Mouse (Mus musculus) lung, embryonic 15.5 days (tissue): ENCODE data around the gene Rbms3. TPM values are rescaled to one million over a fixed set of nuclear protein-coding genes. Genes with fewer than 3 reads are reported as not detected.
A peak's percentile ranks its signal among the peaks of the same experiment; 100 is the strongest.

Source experiments
- ATAC-seq: fragments of 200-750 bp; cut with Nextera tagmentation; 2 replicates; pipeline ENCODE4 v1.8.0; 2017; ENCODE audit warnings: moderate number of reproducible peaks, borderline replicate concordance; ENCODE audit not compliant: low FRiP score, low TSS enrichment; ENCODE audit errors: extremely low read depth
- H3K27ac ChIP-seq: fragments of 300-500 bp; sonication (generic); 2 replicates; pipeline ENCODE4 v1.5.1; 2015; ENCODE audit warnings: moderate library complexity, mild to moderate bottlenecking, inconsistent platforms
- H3K27me3 ChIP-seq: fragments of 300-500 bp; sonication (generic); 2 replicates; pipeline ENCODE4 v1.6.1; 2015; ENCODE audit warnings: inconsistent platforms
- H3K36me3 ChIP-seq: fragments of 300-500 bp; sonication (generic); 2 replicates; pipeline ENCODE4 v1.6.1; 2015; ENCODE audit warnings: inconsistent platforms
- H3K4me1 ChIP-seq: fragments of 300-500 bp; sonication (generic); 2 replicates; pipeline ENCODE4 v1.6.1; 2015; ENCODE audit warnings: inconsistent platforms
- H3K4me2 ChIP-seq: fragments of 300-500 bp; sonication (generic); 2 replicates; pipeline ENCODE4 v1.6.1; 2015; ENCODE audit warnings: inconsistent platforms, mild to moderate bottlenecking, moderate library complexity
- H3K4me3 ChIP-seq: fragments of 300-500 bp; sonication (generic); 2 replicates; pipeline ENCODE4 v1.5.1; 2015; ENCODE audit warnings: mild to moderate bottlenecking, inconsistent platforms
- H3K9ac ChIP-seq: fragments of 300-500 bp; sonication (generic); 2 replicates; pipeline ENCODE4 v1.6.1; 2015; ENCODE audit warnings: inconsistent platforms
- H3K9me3 ChIP-seq: fragments of 300-500 bp; sonication (generic); 2 replicates; pipeline ENCODE4 v1.6.1; 2016; ENCODE audit warnings: inconsistent platforms
- WGBS: fragments of 180-500 bp; shearing (Covaris S2); methylation state at CpG from one replicate; pipeline ENCODE4 v1.1.7; 2015; 5-methylcytosine and 5-hydroxymethylcytosine counted together
- polyA plus RNA-seq: library from polyadenylated mRNA; unstranded; fragments of >200 nt; fragmentation: Nextera tagmentation; extraction: Ambion mirVana; gene quantifications from 2 replicates; pipeline ENCODE4 v1.2.1, GENCODE M21; 2015

The Rbms3 gene
- polyA plus RNA-seq, 1 experiment from 2014 or later, result 105 TPM

DNA sequence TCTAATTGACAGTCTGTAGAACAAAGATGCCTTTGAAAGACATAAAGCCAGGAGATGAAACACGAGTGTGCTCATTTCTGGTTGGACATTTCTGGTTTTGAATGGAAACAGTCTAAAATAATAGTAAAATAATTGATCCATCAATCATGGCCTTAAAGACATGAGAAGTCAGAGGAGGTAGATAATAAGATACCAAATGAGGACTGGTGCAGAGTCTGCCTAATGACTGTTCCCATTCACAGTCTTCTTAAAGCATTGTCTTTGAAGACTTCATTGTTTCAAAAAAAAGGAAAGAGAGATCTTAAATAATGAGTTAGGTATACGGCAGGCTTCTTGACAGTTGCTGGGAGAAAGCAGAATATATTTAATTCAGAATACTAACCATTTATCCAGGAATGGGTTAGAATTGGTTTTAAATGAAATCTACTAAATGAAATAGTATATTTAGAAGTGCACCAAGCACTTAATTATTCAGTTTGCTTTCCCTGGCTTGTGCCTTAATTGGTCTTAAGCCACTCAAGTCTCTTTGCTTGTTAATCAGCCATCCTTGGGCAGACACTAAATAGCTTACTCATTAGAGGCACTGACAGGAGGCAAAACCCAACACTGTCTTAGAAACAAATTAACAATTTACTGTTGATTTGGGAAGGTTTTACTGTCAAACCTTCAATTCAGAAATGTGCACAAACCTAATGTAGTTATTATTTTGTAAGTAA is 834.3 kb downstream of the Rbms3 start:
- Histone ChIP-seq H3K9me3 (no peaks in the 10 kb centered on the region), H3K4me2 (no peak overlapping the region), H3K27me3 (no peaks in the 10 kb centered on the region), H3K9ac (no peak overlapping the region), H3K4me3 (no peak overlapping the region), H3K27ac (no peak overlapping the region), H3K36me3 (peaks cover 7% of the 10 kb centered on the region; the same call in 1 of the 2 replicates), H3K4me1 (no peaks in the 10 kb centered on the region)
- no peak for ATAC-seq
- 76% methylated on average over 2 of the region's 2 CpGs for WGBS

DNA sequence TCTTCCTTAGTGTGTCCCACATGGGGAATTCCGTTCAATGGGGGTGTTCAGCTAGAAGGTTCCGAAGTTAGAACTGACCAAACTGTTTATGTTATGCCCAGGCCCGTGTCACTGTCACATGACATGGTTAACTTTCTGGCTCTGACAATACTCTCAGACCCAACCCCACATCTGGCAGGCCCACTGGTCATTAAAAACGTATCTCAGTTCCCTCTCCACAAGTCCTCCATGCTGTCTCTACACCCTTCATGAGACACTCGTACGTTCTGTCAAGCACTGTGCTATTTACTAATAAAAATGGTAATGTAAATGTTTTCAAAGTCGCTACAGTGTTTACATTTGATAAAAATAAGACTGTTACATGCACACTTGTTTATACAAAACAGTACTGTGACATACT is 837.9 kb downstream of the Rbms3 start:
- WGBS, result 39% methylated on average over 7 of the region's 7 CpGs
- no peak overlapping the region for H3K27ac ChIP-seq
- H3K9me3 ChIP-seq, result no peaks in the 10 kb centered on the region
- peak; percentile 76; the same call in 1 of the 2 replicates for ATAC-seq
- H3K4me1 ChIP-seq, result no peaks in the 10 kb centered on the region
- H3K9ac ChIP-seq, result no peak overlapping the region
- no peak overlapping the region for H3K4me2 ChIP-seq
- no peak overlapping the region for H3K4me3 ChIP-seq
- peaks cover 4% of the 10 kb centered on the region; the same call in 1 of the 2 replicates for H3K36me3 ChIP-seq
- no peaks in the 10 kb centered on the region for H3K27me3 ChIP-seq

DNA sequence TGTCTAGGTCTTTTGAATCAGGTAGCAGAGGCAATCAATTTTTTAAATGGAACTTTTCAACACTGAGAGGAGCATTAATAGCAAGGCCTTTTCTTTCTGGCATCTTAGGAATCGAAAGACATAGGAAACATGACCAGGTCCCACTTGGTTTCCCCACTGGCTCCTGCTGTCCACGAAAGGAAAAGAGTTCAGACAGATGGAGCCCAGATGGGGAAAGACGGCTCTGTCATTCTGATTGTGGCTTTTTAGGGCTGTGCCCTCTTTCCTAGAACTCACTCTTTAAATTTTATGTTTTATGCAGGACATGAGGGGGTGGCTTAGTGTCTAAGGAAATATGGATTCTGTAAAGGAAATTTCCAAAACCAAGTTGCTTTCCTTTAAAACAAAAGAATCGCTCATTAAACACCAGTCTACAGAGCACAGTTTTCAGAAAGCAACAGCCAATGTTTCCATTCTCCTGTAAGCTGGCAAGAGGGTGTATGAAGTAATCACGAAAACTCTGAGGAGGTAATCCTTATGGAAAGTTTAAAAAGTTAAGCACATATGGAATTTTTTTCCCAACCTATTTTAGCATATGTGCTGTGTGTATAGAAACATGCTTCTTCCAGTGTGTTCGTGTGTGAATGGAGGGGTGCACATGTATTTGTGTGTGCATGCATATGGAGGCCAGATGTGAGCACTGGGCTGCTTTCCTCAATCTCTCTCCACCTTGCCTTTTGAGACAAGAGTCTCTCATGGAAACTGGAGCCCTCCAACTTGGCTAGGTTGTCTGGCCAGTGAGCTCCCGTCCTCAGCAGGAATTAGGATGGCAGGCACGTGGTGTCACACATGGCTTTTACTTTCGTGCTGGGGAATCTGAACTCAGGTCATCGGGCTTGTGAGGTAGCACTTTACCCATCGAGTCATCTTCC is 843.3 kb downstream of the Rbms3 start:
- H3K4me3 ChIP-seq, result no peak overlapping the region
- no peaks in the 10 kb centered on the region for H3K27me3 ChIP-seq
- H3K9ac ChIP-seq, result no peak overlapping the region
- no peaks in the 10 kb centered on the region for H3K9me3 ChIP-seq
- 79% methylated on average over 11 of the region's 11 CpGs for WGBS
- no peaks in the 10 kb centered on the region for H3K36me3 ChIP-seq
- no peak overlapping the region for H3K4me2 ChIP-seq
- no peak overlapping the region for H3K27ac ChIP-seq
- no peak for ATAC-seq
- H3K4me1 ChIP-seq, result no peaks in the 10 kb centered on the region

DNA sequence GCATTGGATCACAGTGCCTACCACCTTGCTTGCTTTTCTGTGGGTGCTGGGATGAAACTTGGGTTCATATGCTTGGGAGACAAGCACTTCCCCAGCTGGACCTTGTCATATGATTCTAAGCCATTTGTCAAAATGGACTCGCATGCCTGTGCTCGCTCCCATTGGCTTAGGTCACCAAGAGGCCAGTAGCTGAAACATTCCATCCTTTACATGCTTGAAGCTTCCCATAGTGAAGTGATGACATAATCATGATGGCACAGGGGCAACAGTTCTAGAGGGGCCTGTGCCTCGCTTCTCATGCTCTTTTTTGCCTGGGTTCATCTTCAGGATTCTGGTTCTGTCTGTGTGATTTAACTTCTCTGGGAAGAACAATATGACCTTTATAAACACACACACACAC is 857.9 kb downstream of the Rbms3 start:
- Histone ChIP-seq H3K36me3 (no peaks in the 10 kb centered on the region), H3K4me3 (no peak overlapping the region), H3K27me3 (no peaks in the 10 kb centered on the region), H3K9me3 (no peaks in the 10 kb centered on the region), H3K4me2 (no peak overlapping the region), H3K27ac (no peak overlapping the region), H3K4me1 (0 out of 2 replicates have a peak, but pooled peaks cover 6% of the 10 kb centered on the region), H3K9ac (no peak overlapping the region)
- WGBS, result 44% methylated on average over 3 of the region's 3 CpGs
- ATAC-seq, result no peak

DNA sequence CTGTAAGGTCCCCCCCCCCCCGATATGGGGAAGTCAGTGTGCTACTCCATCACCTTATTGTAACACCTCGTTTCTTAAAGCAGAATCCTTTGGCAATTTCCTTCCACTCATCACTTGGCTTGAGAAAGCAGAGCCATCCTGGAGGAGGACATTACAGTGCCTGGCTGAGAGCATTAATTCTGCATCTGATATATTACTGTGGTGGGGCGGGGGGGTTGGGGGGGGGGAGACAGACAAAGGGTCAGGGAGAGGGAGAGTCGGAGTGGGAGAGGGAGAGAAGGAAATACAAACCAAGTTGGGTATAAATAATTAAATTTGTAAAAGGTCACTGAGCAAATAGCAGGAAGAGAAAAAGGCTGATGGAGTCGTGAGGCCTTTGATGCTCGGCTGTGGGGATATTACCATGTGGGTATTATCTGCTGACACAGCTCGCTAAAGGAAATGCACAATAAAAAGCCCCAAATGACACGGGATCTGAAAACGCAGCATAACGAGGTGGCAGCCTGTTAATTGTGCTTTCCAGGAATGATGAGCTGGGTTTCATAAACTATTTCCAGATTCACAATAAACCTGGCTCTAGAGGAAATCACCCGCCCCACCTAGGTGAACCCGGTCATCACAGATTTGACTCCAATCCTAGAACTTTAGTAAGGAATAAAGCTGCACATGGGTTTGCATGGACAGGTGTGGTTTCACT is 860.2 kb downstream of the Rbms3 start:
- 40% methylated on average over 12 of the region's 12 CpGs for WGBS
- Histone ChIP-seq H3K4me2 (no peak overlapping the region), H3K27ac (no peak overlapping the region)

DNA sequence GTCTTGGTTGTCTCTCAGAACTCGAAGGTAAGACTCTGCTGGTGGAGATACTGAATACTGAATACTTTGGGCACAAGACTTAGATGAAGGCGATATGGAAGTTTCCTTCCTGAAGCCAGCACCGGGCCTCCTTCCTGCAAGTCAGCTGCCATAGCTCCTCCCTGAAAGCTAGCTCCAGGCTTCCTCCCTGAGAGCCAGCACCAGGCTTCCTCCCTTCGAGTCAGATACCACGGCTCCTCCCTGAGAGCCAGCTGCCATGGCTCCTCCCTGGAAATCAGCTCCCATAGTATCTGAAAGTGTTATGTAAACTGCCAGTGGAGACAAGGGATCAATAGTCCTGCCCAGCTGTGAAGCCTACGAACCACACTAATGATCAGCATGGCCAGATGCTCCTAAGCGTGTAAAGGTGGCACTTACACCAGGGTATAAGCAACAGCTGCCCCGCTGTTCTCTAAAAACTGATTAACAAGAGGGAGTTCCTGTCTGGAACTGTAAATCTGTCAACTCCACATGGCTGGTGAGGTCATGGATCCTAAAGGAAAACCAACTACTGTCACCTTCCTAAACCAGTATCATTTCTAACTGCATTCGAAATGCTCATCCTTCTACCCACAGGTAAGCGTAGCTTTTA is 867.2 kb downstream of the Rbms3 start:
- peak overlapping the region; percentile 35; the same call in 1 of the 2 replicates for H3K27ac ChIP-seq
- no peaks in the 10 kb centered on the region for H3K27me3 ChIP-seq
- peak; percentile 39; the same call in 1 of the 2 replicates for ATAC-seq
- H3K9me3 ChIP-seq, result no peaks in the 10 kb centered on the region
- H3K36me3 ChIP-seq, result no peaks in the 10 kb centered on the region
- H3K9ac ChIP-seq, result no peak overlapping the region
- no peak overlapping the region for H3K4me2 ChIP-seq
- WGBS, result 54% methylated on average over 10 of the region's 10 CpGs
- H3K4me1 ChIP-seq, result no peaks in the 10 kb centered on the region
- H3K4me3 ChIP-seq, result no peak overlapping the region

More for the DNA sequence above, 860.2 kb downstream of the Rbms3 start:
- Histone ChIP-seq H3K9ac (no peak overlapping the region), H3K27me3 (no peaks in the 10 kb centered on the region), H3K36me3 (no peaks in the 10 kb centered on the region), H3K9me3 (no peaks in the 10 kb centered on the region), H3K4me3 (no peak overlapping the region), H3K4me1 (0 out of 2 replicates have a peak, but pooled peaks cover 6% of the 10 kb centered on the region)
- no peak for ATAC-seq

DNA sequence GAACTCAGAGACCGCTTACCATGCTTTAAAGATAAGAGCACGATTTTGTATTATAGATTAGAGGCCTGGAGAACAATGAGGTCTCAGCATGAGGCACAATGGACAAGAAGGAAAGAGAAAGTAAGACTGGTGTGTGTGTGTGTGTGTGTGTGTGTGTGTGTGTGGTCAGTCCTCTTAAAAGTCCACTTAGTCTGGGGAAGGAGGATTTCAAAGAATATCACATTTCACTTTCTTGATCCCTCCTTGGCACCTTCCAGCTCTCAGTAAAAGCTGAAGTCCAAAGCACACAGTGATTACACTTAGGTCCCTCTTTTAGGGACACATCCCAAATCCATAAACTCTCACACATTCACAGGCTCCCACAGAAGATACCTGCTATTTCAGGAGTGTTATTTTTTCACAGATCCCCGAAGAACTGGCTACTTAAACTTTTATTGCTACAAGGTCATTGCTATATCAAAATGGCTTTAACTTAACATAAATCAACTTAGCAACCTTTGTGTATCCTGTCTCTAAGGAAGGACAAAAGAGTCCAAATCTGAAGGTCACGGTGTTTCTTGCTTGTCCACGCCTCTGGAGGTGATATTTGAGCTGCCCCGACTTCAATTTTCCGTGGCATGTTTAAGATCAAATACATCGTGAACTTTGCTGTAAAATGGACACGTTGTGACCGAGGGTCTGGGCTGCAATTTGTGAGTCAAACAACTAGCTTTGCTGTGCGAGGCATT is 880.7 kb downstream of the Rbms3 start:
- Histone ChIP-seq H3K27me3 (no peaks in the 10 kb centered on the region), H3K36me3 (no peaks in the 10 kb centered on the region; the same call in 1 of the 2 replicates), H3K4me1 (peaks cover 3% of the 10 kb centered on the region; the same call in 1 of the 2 replicates), H3K4me3 (no peak overlapping the region), H3K9me3 (no peaks in the 10 kb centered on the region), H3K9ac (no peak overlapping the region), H3K27ac (peak overlapping the region; percentile 21; the same call in 1 of the 2 replicates), H3K4me2 (no peak overlapping the region)
- no peak for ATAC-seq
- 33% methylated on average over 11 of the region's 11 CpGs for WGBS

DNA sequence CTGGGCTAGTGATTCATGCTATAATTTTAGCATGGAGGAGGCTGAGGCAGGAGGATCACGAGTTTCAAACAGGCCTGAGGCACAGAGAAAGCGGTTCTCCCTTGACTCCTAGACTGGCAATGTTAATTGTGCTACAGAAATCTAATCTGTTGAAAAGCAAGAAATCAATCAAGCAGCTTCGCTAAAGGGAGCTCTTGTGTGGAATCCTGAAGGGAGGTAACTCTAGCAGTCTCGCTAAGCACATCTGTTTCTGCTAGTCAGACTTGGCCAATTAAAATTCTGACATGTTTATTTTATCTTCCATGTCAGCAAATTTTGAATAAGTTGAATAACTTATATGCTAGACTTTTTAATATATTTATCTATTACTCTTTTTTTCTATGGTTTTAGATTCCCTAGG is 881.4 kb downstream of the Rbms3 start:
- H3K27ac ChIP-seq, result no peak overlapping the region
- WGBS, result 62% methylated on average over 4 of the region's 4 CpGs

DNA sequence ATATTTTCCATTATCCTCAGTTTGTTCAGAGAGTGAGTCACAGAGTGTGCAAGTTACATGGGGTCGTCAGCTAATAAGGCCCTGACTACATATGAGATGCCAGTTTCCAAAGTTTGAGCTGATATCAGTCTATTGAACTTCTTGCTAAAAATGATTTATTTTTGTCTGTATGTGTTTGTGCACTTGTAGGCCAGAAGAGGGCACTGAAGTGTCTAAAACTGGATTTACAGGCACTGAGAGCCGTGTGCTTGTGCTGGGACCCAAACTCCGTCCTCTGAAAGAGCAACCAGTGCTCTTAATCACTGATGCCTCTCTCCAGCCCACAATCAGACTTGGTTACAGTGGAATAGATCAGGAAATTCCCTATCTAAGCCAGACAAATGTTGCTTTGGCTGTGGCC is 882.8 kb downstream of the Rbms3 start:
- no peaks in the 10 kb centered on the region for H3K9me3 ChIP-seq
- WGBS, result 76% methylated on average over 3 of the region's 3 CpGs
- ATAC-seq, result no peak

More for the DNA sequence above, 881.4 kb downstream of the Rbms3 start:
- peaks cover 3% of the 10 kb centered on the region; the same call in 1 of the 2 replicates for H3K4me1 ChIP-seq
- H3K27me3 ChIP-seq, result no peaks in the 10 kb centered on the region
- H3K4me3 ChIP-seq, result no peak overlapping the region
- no peaks in the 10 kb centered on the region; the same call in 1 of the 2 replicates for H3K36me3 ChIP-seq
- H3K9ac ChIP-seq, result no peak overlapping the region
- no peaks in the 10 kb centered on the region for H3K9me3 ChIP-seq
- ATAC-seq, result no peak
- H3K4me2 ChIP-seq, result no peak overlapping the region

DNA sequence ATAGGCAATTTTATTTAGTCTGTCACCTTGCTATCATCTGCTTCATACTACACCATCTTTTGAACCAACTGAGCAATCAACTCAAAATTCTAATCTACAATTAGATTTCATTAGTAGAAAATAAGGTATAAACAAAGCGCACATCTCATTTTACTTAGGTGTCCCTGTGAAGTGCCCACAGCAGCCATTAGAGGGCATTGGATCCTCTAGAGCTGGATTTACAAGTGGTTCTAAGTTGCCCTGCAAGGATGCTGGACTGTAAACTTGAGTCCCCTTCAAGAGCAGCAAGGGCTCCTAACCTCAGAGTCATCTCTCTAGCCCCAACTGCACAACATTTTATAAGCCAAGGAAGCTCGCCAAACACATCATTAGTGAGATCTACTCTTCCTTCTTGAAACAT is 891.9 kb downstream of the Rbms3 start:
- 75% methylated on average over 2 of the region's 2 CpGs for WGBS
- ATAC-seq, result no peak

More for the DNA sequence above, 882.8 kb downstream of the Rbms3 start:
- Histone ChIP-seq H3K4me1 (peaks cover 3% of the 10 kb centered on the region; the same call in 1 of the 2 replicates), H3K4me2 (no peak overlapping the region), H3K36me3 (no peaks in the 10 kb centered on the region; the same call in 1 of the 2 replicates), H3K27me3 (no peaks in the 10 kb centered on the region), H3K4me3 (no peak overlapping the region), H3K9ac (no peak overlapping the region), H3K27ac (no peak overlapping the region)

More for the DNA sequence above, 891.9 kb downstream of the Rbms3 start:
- no peak overlapping the region for H3K27ac ChIP-seq
- no peaks in the 10 kb centered on the region for H3K36me3 ChIP-seq
- H3K9me3 ChIP-seq, result no peaks in the 10 kb centered on the region
- H3K27me3 ChIP-seq, result no peaks in the 10 kb centered on the region
- no peak overlapping the region for H3K4me2 ChIP-seq
- no peaks in the 10 kb centered on the region for H3K4me1 ChIP-seq
- H3K9ac ChIP-seq, result no peak overlapping the region
- H3K4me3 ChIP-seq, result no peak overlapping the region
